Mouse (Mus musculus): ENCODE measurements around the gene Taf1c.

The Taf1c gene

DNA sequence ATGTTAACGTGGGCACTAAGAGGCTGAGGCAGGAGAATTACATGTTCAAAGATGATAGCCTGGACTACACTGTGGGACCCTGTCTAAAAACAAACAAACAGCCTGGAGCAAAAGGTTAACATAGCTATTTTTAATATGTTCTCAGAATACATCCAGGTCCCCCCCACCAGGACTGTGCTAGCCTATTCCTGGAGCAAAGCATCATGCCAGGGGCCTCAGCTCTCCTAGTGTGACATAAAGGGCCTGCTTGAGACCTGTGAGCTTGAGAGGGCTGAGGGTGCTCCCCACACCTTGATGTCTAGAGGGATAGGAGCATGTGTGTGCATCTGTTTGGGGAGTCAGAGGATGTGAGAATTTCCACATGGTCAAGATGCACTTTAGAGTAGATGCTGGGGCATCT, 18.7 kb upstream of the Taf1c start:
- no peak for DNase-seq (ENCODE audit: low read depth in 2 of 2, low spot score in 2 of 2)

- DNase-seq (ENCODE audit: low read depth in 2 of 2, low spot score in 2 of 2) = no peak
Observed at GRCm38 (mm10) chr8:119623061-119623460, 18.0 kb upstream of the Taf1c start.

GRCm38 (mm10) chr8:119622555-119622954, 17.5 kb upstream of the Taf1c start:
- DNase-seq (ENCODE audit: low read depth in 2 of 2, low spot score in 2 of 2) = no peak

DNA sequence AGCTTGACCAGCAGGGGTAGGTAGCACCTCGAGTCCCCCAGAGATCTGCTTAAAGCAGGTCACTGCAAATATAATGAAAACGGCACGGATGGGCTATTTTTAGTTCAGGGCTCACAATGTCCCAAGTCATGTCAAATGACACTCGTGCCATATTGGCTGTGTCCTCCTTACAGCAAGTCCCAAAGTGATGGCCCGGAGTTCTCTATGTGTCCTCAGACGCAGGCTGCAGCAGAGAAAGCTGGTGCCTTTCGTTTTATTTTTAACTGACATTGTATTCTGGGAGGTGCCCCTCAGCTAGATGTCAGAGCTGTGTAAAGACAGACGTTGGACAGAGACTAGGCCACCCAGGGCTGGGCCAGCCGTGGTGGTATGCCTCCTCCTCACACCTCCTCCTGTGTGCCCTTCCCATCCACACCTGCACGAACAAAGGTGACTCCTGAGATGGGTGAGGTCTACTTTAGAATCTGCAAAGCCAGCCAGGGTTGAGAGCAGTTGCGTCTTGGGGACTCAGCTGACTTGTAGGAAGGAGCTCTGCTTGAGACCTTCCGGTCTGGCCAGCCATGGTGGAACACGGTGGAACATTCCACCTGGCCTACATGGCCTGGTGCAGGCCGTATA, 15.9 kb upstream of the Taf1c start:
- no peak for DNase-seq (ENCODE audit: low read depth in 2 of 2, low spot score in 2 of 2)

DNA sequence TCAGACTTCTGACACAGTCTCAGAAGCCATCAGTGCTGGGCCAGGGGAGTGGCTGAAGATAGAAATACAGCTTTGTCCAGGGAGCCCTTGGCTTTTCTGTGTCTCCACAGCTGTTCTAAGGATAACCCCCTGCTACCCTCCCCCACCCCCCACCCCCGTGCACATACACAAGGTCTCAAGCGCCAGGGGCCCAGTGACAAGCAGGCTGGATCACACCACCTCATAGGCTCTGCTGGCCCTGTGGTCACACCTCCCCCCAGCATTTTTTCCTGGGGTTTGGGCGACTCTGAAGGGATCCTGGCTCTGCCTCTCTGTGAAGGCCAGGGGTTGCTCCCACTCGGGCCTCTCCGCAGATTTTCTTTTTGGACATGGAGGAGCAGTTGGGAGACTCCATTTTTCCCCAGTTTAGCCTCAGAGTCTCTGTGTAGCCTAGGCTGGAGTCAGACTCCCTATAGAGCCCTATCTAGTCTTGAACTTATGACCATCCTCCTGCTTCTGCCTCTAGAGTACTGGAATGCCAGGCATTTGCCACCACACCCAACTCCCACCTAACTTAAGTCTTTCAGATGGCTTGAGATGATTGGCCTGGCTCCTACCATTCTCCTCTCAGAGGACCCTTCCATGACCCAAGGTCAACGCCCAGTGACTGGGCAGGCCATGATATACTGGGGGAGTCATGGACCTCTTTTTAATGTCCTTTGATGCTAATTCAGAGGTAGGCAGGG, 15.3 kb upstream of the Taf1c start:
- no peak for DNase-seq (ENCODE audit: low read depth in 2 of 2, low spot score in 2 of 2)

GRCm38 (mm10) chr8:119618887-119619286, 13.9 kb upstream of the Taf1c start:
- DNase-seq (ENCODE audit: low read depth in 2 of 2, low spot score in 2 of 2) = no peak

DNA sequence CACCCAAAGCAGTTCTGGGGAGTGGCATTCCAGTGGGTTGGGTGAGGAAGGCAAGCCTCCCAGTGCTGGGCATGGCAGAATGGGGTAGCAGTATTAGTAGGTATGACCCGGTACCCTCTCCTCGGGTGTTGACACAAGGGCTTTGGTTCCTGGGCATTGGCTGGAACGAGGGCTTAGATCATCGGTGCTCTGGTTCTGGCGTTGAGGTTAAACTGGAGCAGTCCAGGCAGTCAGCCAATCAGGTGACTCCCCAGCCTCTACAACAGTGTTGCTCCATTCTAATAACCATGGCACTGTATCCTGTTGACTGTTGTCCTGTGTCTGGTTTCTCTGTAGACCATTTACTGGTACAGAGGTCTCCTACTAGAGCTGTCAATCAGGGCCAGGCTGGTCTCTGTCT, 12.6 kb upstream of the Taf1c start:
- no peak for DNase-seq (ENCODE audit: low read depth in 2 of 2, low spot score in 2 of 2)

GRCm38 (mm10) chr8:119616811-119617210, 11.8 kb upstream of the Taf1c start:
- DNase-seq (ENCODE audit: low read depth in 2 of 2, low spot score in 2 of 2) = no peak

GRCm38 (mm10) chr8:119616358-119616757, 11.3 kb upstream of the Taf1c start:
- DNase-seq (ENCODE audit: low read depth in 2 of 2, low spot score in 2 of 2) = no peak

GRCm38 (mm10) chr8:119615096-119615495, 10.1 kb upstream of the Taf1c start:
- no peak for DNase-seq (ENCODE audit: low read depth in 2 of 2, low spot score in 2 of 2)

DNA sequence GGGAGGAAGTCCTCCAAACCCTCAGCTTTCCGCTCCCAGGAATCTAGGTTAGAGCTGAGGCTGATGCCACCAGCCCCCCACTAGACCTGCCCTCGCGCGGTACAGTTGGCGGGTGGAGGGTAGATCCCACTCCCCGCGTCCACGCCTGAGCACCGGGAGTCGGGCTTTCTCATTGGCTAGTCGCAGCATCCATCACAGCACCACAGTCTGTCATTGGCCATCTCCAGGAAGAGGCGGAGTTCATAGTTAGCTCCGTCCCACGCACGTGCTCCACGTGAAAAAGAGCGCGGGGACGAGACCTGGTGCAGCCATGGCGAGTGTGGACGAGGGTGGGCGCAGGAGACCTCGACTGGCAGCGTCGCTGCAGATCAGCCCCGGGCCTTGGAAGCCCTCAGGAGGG, 7.4 kb upstream of the Taf1c start, which contains the start of gene Adad2:
Gene Adad2, plus strand, starts transcription at position 277 of the 400 bp plus-strand sequence.
- no peak for DNase-seq (ENCODE audit: low read depth in 2 of 2, low spot score in 2 of 2)

DNA sequence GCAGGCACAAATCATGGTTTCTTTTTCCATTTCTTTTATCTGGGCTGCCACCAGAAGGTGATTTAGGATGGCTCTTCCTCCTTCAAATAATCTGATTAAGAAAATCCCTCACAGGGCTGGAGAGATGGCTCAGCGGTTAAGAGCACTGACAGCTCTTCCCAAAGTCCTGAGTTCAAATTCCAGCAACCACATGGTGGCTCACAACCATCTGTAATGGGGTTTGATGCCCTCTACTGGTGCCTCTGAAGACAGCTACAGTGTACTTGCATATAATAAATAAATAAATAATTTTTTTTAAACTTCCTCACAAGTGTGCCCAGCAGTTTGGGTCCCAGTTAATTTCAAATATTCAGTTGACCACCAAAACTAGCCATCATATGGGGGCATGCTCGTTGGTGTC, 1.2 kb upstream of the Taf1c start:
- no peak for DNase-seq (ENCODE audit: low read depth in 2 of 2, low spot score in 2 of 2)

DNA sequence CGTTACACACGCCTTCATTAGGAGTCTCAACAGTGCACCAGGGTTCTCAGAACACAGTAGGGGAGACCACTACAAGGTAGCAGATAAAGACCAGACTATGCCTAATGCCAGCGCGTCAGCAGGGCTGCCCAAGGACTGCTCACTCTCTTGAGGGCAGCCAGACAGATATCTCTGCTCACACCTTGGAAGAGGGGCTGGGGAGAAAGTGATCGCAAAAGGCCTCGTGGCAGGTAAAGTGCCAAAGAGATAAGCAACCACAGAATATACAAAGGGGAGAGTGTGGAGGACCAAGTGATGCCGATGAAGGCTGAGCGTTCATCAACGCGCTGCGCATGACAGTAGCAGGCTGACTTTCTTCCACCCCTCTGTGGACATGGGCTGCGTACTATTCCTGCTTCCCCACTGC, 621 bp downstream of the Taf1c start:
- no peak for DNase-seq (ENCODE audit: low read depth in 2 of 2, low spot score in 2 of 2)

DNA sequence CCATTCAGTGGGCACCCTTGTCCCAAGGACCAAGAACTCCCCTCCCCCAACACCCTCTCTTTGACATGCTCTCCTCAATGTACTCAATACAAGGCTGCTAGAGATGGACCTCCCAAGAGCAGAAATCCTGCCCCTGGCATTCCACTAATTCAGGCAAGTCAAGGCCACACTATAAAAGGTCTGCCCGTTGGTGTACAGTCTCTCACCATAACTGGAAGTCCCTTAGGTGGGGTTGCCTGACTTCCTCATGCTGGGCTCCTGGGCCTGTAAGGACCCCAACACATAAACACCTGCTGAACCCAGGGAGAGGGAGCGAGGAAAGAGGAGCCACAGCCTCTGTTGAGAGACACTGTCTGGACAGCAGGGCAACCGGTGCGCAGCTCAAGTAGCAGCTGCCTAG, 1.3 kb downstream of the Taf1c start:
- no peak for DNase-seq (ENCODE audit: low read depth in 2 of 2, low spot score in 2 of 2)

GRCm38 (mm10) chr8:119591456-119591855, 13.6 kb downstream of the Taf1c start:
- no peak for DNase-seq (ENCODE audit: low read depth in 2 of 2, low spot score in 2 of 2)

DNA sequence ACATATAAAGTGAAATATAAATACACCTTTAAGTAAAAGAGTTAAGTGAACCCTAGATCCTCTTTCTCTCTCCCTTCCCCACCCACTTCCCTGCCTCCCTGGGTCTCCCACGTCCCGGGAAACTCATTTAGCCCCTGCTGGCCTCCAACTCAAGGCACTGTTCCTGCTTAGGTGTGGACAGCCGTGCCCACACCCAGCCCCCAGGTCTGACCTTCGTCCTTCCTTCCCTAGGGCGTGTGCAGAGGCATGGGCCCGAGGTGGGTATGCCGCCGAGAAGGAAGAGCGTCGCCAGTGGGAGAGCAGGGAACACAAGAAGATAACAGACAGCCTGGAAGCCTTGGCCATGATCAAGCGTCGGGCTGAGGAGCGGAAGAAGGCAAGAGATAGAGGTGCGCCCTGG, 14.7 kb downstream of the Taf1c start:
- DNase-seq (ENCODE audit: low read depth in 2 of 2, low spot score in 2 of 2) = no peak

GRCm38 (mm10) chr8:119588844-119589243, 16.2 kb downstream of the Taf1c start:
- DNase-seq (ENCODE audit: low read depth in 2 of 2, low spot score in 2 of 2) = no peak

GRCm38 (mm10) chr8:119588321-119588720, 16.7 kb downstream of the Taf1c start:
- no peak for DNase-seq (ENCODE audit: low read depth in 2 of 2, low spot score in 2 of 2)

- no peak for DNase-seq (ENCODE audit: low read depth in 2 of 2, low spot score in 2 of 2)
Observed at GRCm38 (mm10) chr8:119585901-119586300, 19.1 kb downstream of the Taf1c start.

- no peak for DNase-seq (ENCODE audit: low read depth in 2 of 2, low spot score in 2 of 2)
Observed at GRCm38 (mm10) chr8:119580441-119581161, 24.4 kb downstream of the Taf1c start.

DNA sequence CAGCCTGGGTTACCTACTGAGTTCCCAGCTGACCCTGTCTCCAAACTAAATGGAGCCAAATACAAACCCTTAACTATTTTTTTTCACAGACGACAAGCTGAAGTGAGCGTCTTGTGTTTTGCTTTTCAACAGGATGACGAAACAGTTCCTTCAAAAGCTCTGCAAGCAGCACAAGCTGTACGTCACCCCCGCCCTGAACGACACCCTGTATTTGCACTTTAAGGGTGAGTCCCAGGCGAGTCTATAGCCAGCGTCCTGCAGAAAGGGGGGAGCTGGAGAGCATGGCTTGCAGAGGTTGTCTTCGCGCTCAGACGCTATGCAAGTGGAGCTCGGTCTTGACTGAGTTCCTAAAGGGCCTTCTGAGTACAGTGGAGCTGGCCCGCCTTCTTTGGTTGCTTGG, 25.9 kb downstream of the Taf1c start:
- DNase-seq (ENCODE audit: low read depth in 2 of 2, low spot score in 2 of 2) = no peak

DNA sequence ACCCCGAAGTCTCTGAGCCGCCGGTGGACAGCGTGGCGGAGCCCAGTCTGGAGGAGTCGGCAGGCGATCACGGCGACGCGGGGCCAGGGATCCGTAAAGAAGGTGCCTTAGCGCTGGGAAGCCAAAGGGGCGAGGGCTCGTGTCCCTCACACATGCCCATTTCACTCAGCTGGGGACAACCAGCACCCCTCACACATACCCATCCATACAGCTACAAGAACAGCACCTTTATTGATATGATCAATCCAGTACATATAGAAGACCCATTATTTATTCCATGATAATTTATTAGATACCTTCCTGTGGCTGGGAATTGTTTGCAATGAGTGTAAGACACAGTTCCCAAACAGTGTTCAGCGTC, 29.7 kb downstream of the Taf1c start:
- no peak for DNase-seq (ENCODE audit: low read depth in 2 of 2, low spot score in 2 of 2)
